In genomic region chr11:100355151-100355951, GRCm38 (mm10) we compare ENCODE assay signal across 8 mouse cellular contexts. TPM values are rescaled to one million over a fixed set of nuclear protein-coding genes. Genes with fewer than 3 reads are reported as not detected.
DNase-seq lines count a peak whose midpoint lies in the region; ATAC-seq and TF ChIP-seq lines count a peak whose summit lies in the region.

No protein-coding gene starts in this region.

- H3K4me2 ChIP-seq in forebrain, postnatal 0 days (ENCODE audit: low read depth) = peak overlapping the region; percentile 80
- peak overlapping the region; percentile 99 for H3K4me2 ChIP-seq in kidney, embryonic 16.5 days (replicated peaks; ENCODE audit: low read depth, low read length)
- peak overlapping the region; percentile 81 for H3K4me2 ChIP-seq in liver, embryonic 13.5 days
- peak overlapping the region; percentile 99 for H3K4me2 ChIP-seq in neural tube, embryonic 12.5 days (replicated peaks)

- H3K4me1 ChIP-seq in forebrain, postnatal 0 days (ENCODE audit: insufficient read depth) = no peaks in the 10 kb centered on the region
- peaks cover 9% of the 10 kb centered on the region for H3K4me1 ChIP-seq in kidney, embryonic 16.5 days (ENCODE audit: insufficient read depth, low read length)
- peaks cover 17% of the 10 kb centered on the region for H3K4me1 ChIP-seq in liver, embryonic 13.5 days (replicated peaks)
- H3K4me1 ChIP-seq in neural tube, embryonic 12.5 days = peaks cover 23% of the 10 kb centered on the region

- 2% methylated on average over 49 of the region's 54 CpGs for WGBS in forebrain, postnatal 0 days
- 1% methylated on average over 53 of the region's 54 CpGs for WGBS in kidney, embryonic 16.5 days
- WGBS in liver, embryonic 13.5 days (ENCODE audit: insufficient replicate concordance) = 1% methylated on average over 54 of the region's 54 CpGs
- 1% methylated on average over 54 of the region's 54 CpGs for WGBS in neural tube, embryonic 12.5 days

- no peaks in the 10 kb centered on the region for H3K27me3 ChIP-seq in forebrain, postnatal 0 days (ENCODE audit: insufficient read depth, low read length)
- H3K27me3 ChIP-seq in kidney, embryonic 16.5 days (ENCODE audit: insufficient read depth, low read length) = peaks cover 45% of the 10 kb centered on the region
- peaks cover 93% of the 10 kb centered on the region for H3K27me3 ChIP-seq in liver, embryonic 13.5 days
- peaks cover 30% of the 10 kb centered on the region for H3K27me3 ChIP-seq in neural tube, embryonic 12.5 days (replicated peaks)

- H3K9me3 ChIP-seq in forebrain, postnatal 0 days (ENCODE audit: low read length) = no peaks in the 10 kb centered on the region
- no peaks in the 10 kb centered on the region for H3K9me3 ChIP-seq in kidney, embryonic 16.5 days (ENCODE audit: low read length)
- H3K9me3 ChIP-seq in liver, embryonic 13.5 days (replicated peaks) = no peaks in the 10 kb centered on the region
- no peaks in the 10 kb centered on the region for H3K9me3 ChIP-seq in neural tube, embryonic 12.5 days

- no peaks in the 10 kb centered on the region for H3K36me3 ChIP-seq in forebrain, postnatal 0 days (ENCODE audit: insufficient read depth)
- H3K36me3 ChIP-seq in kidney, embryonic 16.5 days (ENCODE audit: insufficient read depth, low read length) = no peaks in the 10 kb centered on the region
- H3K36me3 ChIP-seq in liver, embryonic 13.5 days = no peaks in the 10 kb centered on the region
- H3K36me3 ChIP-seq in neural tube, embryonic 12.5 days = no peaks in the 10 kb centered on the region; the same call in 1 of the 2 replicates

- TF ChIP-seq CTCF in forebrain, postnatal 0 days (IDR thresholded peaks at IDR 0.05; ENCODE audit: low read depth) = no peak

- peak overlapping the region; percentile 76 for H3K27ac ChIP-seq in forebrain, postnatal 0 days (ENCODE audit: low read depth, low read length)
- H3K27ac ChIP-seq in kidney, embryonic 16.5 days (ENCODE audit: low read length) = no peak overlapping the region
- H3K27ac ChIP-seq in liver, embryonic 13.5 days = no peak overlapping the region
- no peak overlapping the region for H3K27ac ChIP-seq in neural tube, embryonic 12.5 days

- ATAC-seq in cerebellum, adult (ENCODE audit: insufficient number of reproducible peaks, low FRiP score, low TSS enrichment) = peak; percentile 28; the same call in 1 of the 2 replicates
- ATAC-seq in forebrain, postnatal 0 days = peak; percentile 72
- ATAC-seq in kidney, embryonic 16.5 days (ENCODE audit: low FRiP score, low TSS enrichment) = peak; percentile 46
- peak; percentile 41 for ATAC-seq in liver, embryonic 13.5 days (ENCODE audit: low read depth)
- peak; percentile 29; the same call in 1 of the 2 replicates for ATAC-seq in neural tube, embryonic 12.5 days (ENCODE audit: low FRiP score, low read depth)

- peak overlapping the region; percentile 75 for H3K4me3 ChIP-seq in forebrain, postnatal 0 days (ENCODE audit: low read depth, low read length)
- peak overlapping the region; percentile 73 for H3K4me3 ChIP-seq in kidney, embryonic 16.5 days (ENCODE audit: low read length)
- peak overlapping the region; percentile 60 for H3K4me3 ChIP-seq in liver, embryonic 13.5 days (replicated peaks)
- H3K4me3 ChIP-seq in neural tube, embryonic 12.5 days = peak overlapping the region; percentile 64

- peak overlapping the region; percentile 74 for H3K9ac ChIP-seq in forebrain, postnatal 0 days
- peak overlapping the region; percentile 59 for H3K9ac ChIP-seq in kidney, embryonic 16.5 days (replicated peaks; ENCODE audit: low read length)
- peak overlapping the region; percentile 29; the same call in 1 of the 2 replicates for H3K9ac ChIP-seq in liver, embryonic 13.5 days
- H3K9ac ChIP-seq in neural tube, embryonic 12.5 days = peak overlapping the region; percentile 72

- DNase-seq in lung, adult 18-20 months = peak; percentile 60 to 62
- no peak for DNase-seq in lung, postnatal 14 days
- DNase-seq in forebrain, postnatal 0 days = peak; percentile 67
- no peak for DNase-seq in liver, embryonic 13.5 days
- DNase-seq in thymus, postnatal 14 days = peak; percentile 74

RNA-seq across cellular contexts. Expression of gene Hap1, which starts 0.6 kb away (rescaled TPM):
- total RNA-seq in forebrain, postnatal 0 days (2014; rRNA removed) = 274 and 518 TPM in 2 replicates
- 131 and 237 TPM in 2 replicates for polyA plus RNA-seq in forebrain, postnatal 0 days (2015; fragmentation: Nextera tagmentation; extraction: Ambion mirVana)
- polyA plus RNA-seq in kidney, embryonic 16.5 days (2015; fragmentation: Nextera tagmentation; extraction: Ambion mirVana) = 15.5 and 18.6 TPM in 2 replicates
- 0.37 and 0.50 TPM in 2 replicates for polyA plus RNA-seq in liver, embryonic 13.5 days (2015; fragmentation: Nextera tagmentation; extraction: Ambion mirVana)
- 39.9 and 42.0 TPM in 2 replicates for polyA plus RNA-seq in neural tube, embryonic 12.5 days (2016; fragmentation: Nextera tagmentation; extraction: Ambion mirVana)

RNA-seq across cellular contexts. Expression of gene Gast, which starts 21.1 kb away (rescaled TPM):
- not detected in 2 replicates for total RNA-seq in forebrain, postnatal 0 days (2014; rRNA removed)
- 0.48 and 0.51 TPM in 2 replicates for polyA plus RNA-seq in forebrain, postnatal 0 days (2015; fragmentation: Nextera tagmentation; extraction: Ambion mirVana)
- polyA plus RNA-seq in kidney, embryonic 16.5 days (2015; fragmentation: Nextera tagmentation; extraction: Ambion mirVana) = not detected in 2 replicates
- polyA plus RNA-seq in liver, embryonic 13.5 days (2015; fragmentation: Nextera tagmentation; extraction: Ambion mirVana) = not detected in 2 replicates
- not detected in 2 replicates for polyA plus RNA-seq in neural tube, embryonic 12.5 days (2016; fragmentation: Nextera tagmentation; extraction: Ambion mirVana)

RNA-seq across cellular contexts. Expression of gene Eif1, which starts 35.7 kb away (rescaled TPM):
- total RNA-seq in forebrain, postnatal 0 days (2014; rRNA removed) = 105 and 115 TPM in 2 replicates
- 1,342 and 1,370 TPM in 2 replicates for polyA plus RNA-seq in forebrain, postnatal 0 days (2015; fragmentation: Nextera tagmentation; extraction: Ambion mirVana)
- 1,403 and 1,568 TPM in 2 replicates for polyA plus RNA-seq in kidney, embryonic 16.5 days (2015; fragmentation: Nextera tagmentation; extraction: Ambion mirVana)
- 1,883 and 1,943 TPM in 2 replicates for polyA plus RNA-seq in liver, embryonic 13.5 days (2015; fragmentation: Nextera tagmentation; extraction: Ambion mirVana)
- polyA plus RNA-seq in neural tube, embryonic 12.5 days (2016; fragmentation: Nextera tagmentation; extraction: Ambion mirVana) = 1,410 and 1,478 TPM in 2 replicates

RNA-seq across cellular contexts. Expression of gene Jup, which starts 42.2 kb away (rescaled TPM):
- 76.6 and 106 TPM in 2 replicates for total RNA-seq in forebrain, postnatal 0 days (2014; rRNA removed)
- 59.4 and 67.0 TPM in 2 replicates for polyA plus RNA-seq in forebrain, postnatal 0 days (2015; fragmentation: Nextera tagmentation; extraction: Ambion mirVana)
- polyA plus RNA-seq in kidney, embryonic 16.5 days (2015; fragmentation: Nextera tagmentation; extraction: Ambion mirVana) = 153 and 154 TPM in 2 replicates
- 13.2 and 15.5 TPM in 2 replicates for polyA plus RNA-seq in liver, embryonic 13.5 days (2015; fragmentation: Nextera tagmentation; extraction: Ambion mirVana)
- 71.5 and 81.0 TPM in 2 replicates for polyA plus RNA-seq in neural tube, embryonic 12.5 days (2016; fragmentation: Nextera tagmentation; extraction: Ambion mirVana)

RNA-seq across cellular contexts. Expression of gene P3h4, which starts 59.3 kb away (rescaled TPM):
- 16.8 and 27.1 TPM in 2 replicates for total RNA-seq in forebrain, postnatal 0 days (2014; rRNA removed)
- 17.9 and 19.8 TPM in 2 replicates for polyA plus RNA-seq in forebrain, postnatal 0 days (2015; fragmentation: Nextera tagmentation; extraction: Ambion mirVana)
- polyA plus RNA-seq in kidney, embryonic 16.5 days (2015; fragmentation: Nextera tagmentation; extraction: Ambion mirVana) = 63.1 and 69.1 TPM in 2 replicates
- polyA plus RNA-seq in liver, embryonic 13.5 days (2015; fragmentation: Nextera tagmentation; extraction: Ambion mirVana) = 5.8 and 6.0 TPM in 2 replicates
- 25.6 and 26.7 TPM in 2 replicates for polyA plus RNA-seq in neural tube, embryonic 12.5 days (2016; fragmentation: Nextera tagmentation; extraction: Ambion mirVana)

Comparison
In these comparisons a context has a peak if more than half of its experiments do, and no peak if none do; other contexts are left out.
1. DNase-seq: peak in lung, adult 18-20 months (2 of 2), forebrain, postnatal 0 days (single experiment) and thymus, postnatal 14 days (single experiment); none in lung, postnatal 14 days (single experiment) and liver, embryonic 13.5 days (single experiment).
2. RNA of gene Hap1, which starts 0.6 kb away (polyA plus RNA-seq): 131 to 237 TPM in forebrain, postnatal 0 days, 39.9 to 42.0 TPM in neural tube, embryonic 12.5 days and 15.5 to 18.6 TPM in kidney, embryonic 16.5 days; 0.37 to 0.50 TPM in liver, embryonic 13.5 days; every median in the first group is over 10 times any median in the second.
3. Peak in every context shown above with its lines, with median percentiles within 50 percentile points of each other: ATAC-seq, H3K4me2 ChIP-seq, H3K4me3 ChIP-seq and H3K9ac ChIP-seq.